Mouse (Mus musculus) ES-E14 (cell line): Measurements from ENCODE around the gene Kcnj10. TPM values are rescaled to one million over a fixed set of nuclear protein-coding genes. Genes with fewer than 3 reads are reported as not detected.
A peak's percentile ranks its signal among the peaks of the same experiment; 100 is the strongest.

ENCODE experiments used
- DNase-seq: peaks from one replicate; pipeline ENCODE4 v3.0.0-alpha.2; 2013; ENCODE audit warnings: low read depth, low spot score
- H3K27ac ChIP-seq: 2 replicates; pipeline ENCODE4 v1.5.1; 2012; ENCODE audit warnings: low read depth, mild to moderate bottlenecking, low read length, moderate library complexity, mixed read lengths; ENCODE audit not compliant: poor library complexity, insufficient read depth, severe bottlenecking
- H3K36me3 ChIP-seq: 2 replicates; pipeline ENCODE4 v1.6.1; 2012; ENCODE audit warnings: mild to moderate bottlenecking, low read length, moderate library complexity, mixed read lengths; ENCODE audit not compliant: control insufficient read depth, poor library complexity, insufficient read depth, severe bottlenecking
- H3K4me1 ChIP-seq, 2 experiments: fragments of 150-350 bp in 1 of 2; sonication (generic) in 1 of 2; 2 replicates each; pipeline ENCODE4 v1.6.1; 2012; ENCODE audit warnings: low read length in 2 of 2, mild to moderate bottlenecking in 1 of 2, mixed read lengths in 1 of 2; ENCODE audit not compliant: control insufficient read depth in 2 of 2, insufficient read depth in 2 of 2, poor library complexity in 1 of 2
- H3K4me3 ChIP-seq, 2 experiments: fragments of 150-350 bp in 1 of 2; sonication (generic) in 1 of 2; 2 replicates each; pipeline ENCODE4 v1.5.1; 2012; ENCODE audit warnings: low read length in 2 of 2, low read depth in 1 of 2, mild to moderate bottlenecking in 1 of 2, mixed read lengths in 1 of 2; ENCODE audit not compliant: insufficient read depth in 1 of 2, poor library complexity in 1 of 2, severe bottlenecking in 1 of 2
- H3K9ac ChIP-seq: 2 replicates; pipeline ENCODE4 v1.6.1; 2012; ENCODE audit warnings: low read depth, mild to moderate bottlenecking, low read length, mixed read lengths; ENCODE audit not compliant: poor library complexity, insufficient read depth, severe bottlenecking
- H3K9me3 ChIP-seq: fragments of 150-350 bp; sonication (generic); 2 replicates; pipeline ENCODE4 v1.6.1; 2012; ENCODE audit warnings: low read depth, mild to moderate bottlenecking, low read length; ENCODE audit not compliant: control insufficient read depth, insufficient read depth
- CHD2 ChIP-seq: IDR thresholded peaks from 2 replicates; pipeline ENCODE4 v1.6.1; 2014; ENCODE audit warnings: mild to moderate bottlenecking, low read depth, low read length, inconsistent platforms
- HCFC1 ChIP-seq: IDR thresholded peaks from 2 replicates; pipeline ENCODE4 v1.6.1; 2012; ENCODE audit warnings: low read length, inconsistent platforms, borderline replicate concordance; ENCODE audit not compliant: insufficient read depth
- MAFK ChIP-seq: IDR thresholded peaks from 2 replicates; pipeline ENCODE4 v1.6.1; 2014; ENCODE audit warnings: mild to moderate bottlenecking, low read depth, low read length, inconsistent platforms; ENCODE audit not compliant: insufficient read depth
- ZC3H11A ChIP-seq: IDR thresholded peaks from 2 replicates; pipeline ENCODE4 v1.6.1; 2012; ENCODE audit warnings: low read depth, mild to moderate bottlenecking, inconsistent platforms, low read length, borderline replicate concordance
- ZNF384 ChIP-seq: IDR thresholded peaks from 2 replicates; pipeline ENCODE4 v1.6.1; 2012; ENCODE audit warnings: low read depth, low read length, inconsistent platforms
- in situ Hi-C, 2 experiments: fragments of 600-800 bp; cut with MboI; formaldehyde crosslinking; loops; one replicate each; pipeline ENCODE4 v1.15.1; 2025; ENCODE audit warnings: low sequenced_read_pairs in 2 of 2, inconsistent platforms in 1 of 2; ENCODE audit not compliant: unreplicated experiment in 2 of 2
- total RNA-seq: library from RNA; depleted of rRNA; stranded (reverse); fragments of 300-350 nt; gene quantifications from 2 replicates; pipeline ENCODE4 v1.2.3, GENCODE M21; 2012

The Kcnj10 gene
- total RNA-seq, 1 experiment: 0.80 TPM

- no peak overlapping the region for H3K27ac ChIP-seq
- in situ Hi-C loops: no loop called here
- H3K9me3 ChIP-seq: no peaks in the 10 kb centered on the region
- no peak overlapping the region for H3K4me3 ChIP-seq
- no peak overlapping the region for H3K9ac ChIP-seq
- no peak for TF ChIP-seq MAFK
- no peaks in the 10 kb centered on the region for H3K36me3 ChIP-seq
- peaks cover 0 to 21% of the 10 kb centered on the region in 2 experiments; a peak in 2 of 4 replicates for H3K4me1 ChIP-seq
- no peak for DNase-seq
These were observed 17.1 kb upstream of the Kcnj10 start for GRCm38 (mm10) chr1:172323801-172324359.

DNA sequence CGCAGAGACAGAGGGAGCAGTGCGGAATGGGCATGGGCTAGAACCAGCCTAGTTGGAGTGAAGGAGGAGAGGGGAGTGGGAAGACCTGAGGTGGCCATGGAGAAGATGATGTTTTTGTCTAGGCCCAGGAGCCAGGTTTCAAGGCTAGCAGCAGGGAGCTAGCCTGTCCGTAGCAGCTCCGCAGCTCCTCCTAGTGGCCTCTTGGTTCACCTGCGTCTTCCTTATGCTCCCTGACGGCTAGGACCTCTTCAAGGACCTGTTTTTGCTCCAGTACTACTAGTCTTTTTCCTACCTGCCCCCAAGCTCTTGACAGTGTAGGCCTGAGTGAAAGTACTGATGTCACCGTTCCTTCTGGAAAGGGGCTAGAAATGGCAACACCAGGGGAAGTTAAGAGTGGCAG, 16.3 kb upstream of the Kcnj10 start:
- H3K4me3 ChIP-seq: no peak overlapping the region
- TF ChIP-seq HCFC1 (no peak), ZC3H11A (peak; percentile 65; the same call in 1 of the 2 replicates), ZNF384 (no peak), MAFK (no peak)
- peak; percentile 87 for DNase-seq
- in situ Hi-C loops: no loop called here
- H3K27ac ChIP-seq: no peak overlapping the region
- no peaks in the 10 kb centered on the region for H3K36me3 ChIP-seq
- H3K9ac ChIP-seq: peak overlapping the region; percentile 45; the same call in 1 of the 2 replicates
- H3K9me3 ChIP-seq: no peaks in the 10 kb centered on the region
- peaks cover 0 to 17% of the 10 kb centered on the region in 2 experiments; a peak in 2 of 4 replicates for H3K4me1 ChIP-seq

DNA sequence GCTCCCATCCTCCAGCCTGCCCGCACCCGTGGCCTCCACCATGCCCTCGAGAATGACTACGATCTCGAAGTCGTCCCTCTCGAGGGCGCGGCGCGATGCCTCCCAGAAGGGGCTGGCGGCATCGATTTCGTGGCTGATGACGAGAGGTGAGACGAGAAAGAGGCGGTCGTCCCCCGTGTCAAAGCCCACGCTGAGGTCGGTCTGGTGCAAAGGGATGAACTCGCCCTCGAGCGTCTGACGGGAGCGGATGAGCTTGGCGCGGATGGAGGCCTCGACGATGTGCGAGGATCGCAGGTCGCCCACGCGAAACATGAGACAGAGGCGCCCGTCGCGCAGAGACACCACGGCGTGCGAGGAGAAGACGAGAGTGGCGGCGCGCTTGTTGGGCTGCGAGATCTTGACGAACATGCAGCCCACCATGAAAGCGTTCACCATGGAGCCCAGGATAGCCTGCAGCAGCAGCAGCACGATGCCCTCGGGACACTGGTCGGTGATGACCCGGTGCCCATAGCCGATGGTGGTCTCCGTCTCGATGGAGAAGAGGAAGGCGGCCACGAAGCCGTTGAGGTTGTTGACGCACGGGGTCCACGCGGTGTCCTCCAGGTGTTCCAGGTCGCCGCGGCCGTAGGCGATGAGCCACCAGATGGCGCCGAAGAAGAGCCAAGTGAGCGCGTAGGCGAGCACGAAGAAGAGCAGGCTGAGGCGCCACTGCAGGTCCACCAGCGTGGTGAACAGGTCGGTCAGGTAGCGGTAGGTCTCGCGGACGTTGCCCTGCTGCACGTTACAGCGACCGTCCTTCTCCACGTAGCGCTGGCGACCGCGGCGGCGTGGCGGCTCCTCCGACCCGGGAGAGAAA, 15.1 kb upstream of the Kcnj10 start:
- H3K4me1 ChIP-seq: peaks cover 0 to 17% of the 10 kb centered on the region in 2 experiments; a peak in 2 of 4 replicates
- H3K9me3 ChIP-seq: no peaks in the 10 kb centered on the region
- H3K27ac ChIP-seq: no peak overlapping the region
- H3K4me3 ChIP-seq: peak overlapping the region; percentile 54 to 67
- no peak for DNase-seq
- in situ Hi-C loops: no loop called here
- no peaks in the 10 kb centered on the region for H3K36me3 ChIP-seq
- no peak for TF ChIP-seq ZNF384
- no peak for TF ChIP-seq MAFK
- TF ChIP-seq CHD2: no peak
- no peak for TF ChIP-seq HCFC1
- TF ChIP-seq ZC3H11A: peak; percentile 19; the same call in 1 of the 2 replicates
- peak overlapping the region; percentile 61 for H3K9ac ChIP-seq

GRCm38 (mm10) chr1:172326684-172327083, 14.3 kb upstream of the Kcnj10 start:
- Histone ChIP-seq H3K9ac (peak overlapping the region; percentile 61; the same call in 1 of the 2 replicates), H3K36me3 (no peaks in the 10 kb centered on the region), H3K4me3 (peak overlapping the region; percentile 54 to 67), H3K27ac (no peak overlapping the region), H3K9me3 (no peaks in the 10 kb centered on the region), H3K4me1 (peaks cover 0 to 17% of the 10 kb centered on the region in 2 experiments; a peak in 2 of 4 replicates)
- in situ Hi-C loops: no loop called here
- no peak for TF ChIP-seq MAFK
- TF ChIP-seq CHD2: no peak
- TF ChIP-seq HCFC1: no peak
- no peak for TF ChIP-seq ZC3H11A
- no peak for TF ChIP-seq ZNF384
- DNase-seq: no peak
